Mouse (Mus musculus) ES-E14 (cell line): ENCODE measurements around the gene Gtf3c5. TPM values are rescaled to one million over a fixed set of nuclear protein-coding genes. Genes with fewer than 3 reads are reported as not detected.

ENCODE experiments used
- DNase-seq: peaks from one replicate; pipeline ENCODE4 v3.0.0-alpha.2; 2013; ENCODE audit warnings: low read depth, low spot score
- H3K27ac ChIP-seq: 2 replicates; pipeline ENCODE4 v1.5.1; 2012; ENCODE audit warnings: low read depth, mild to moderate bottlenecking, low read length, moderate library complexity, mixed read lengths; ENCODE audit not compliant: poor library complexity, insufficient read depth, severe bottlenecking
- H3K36me3 ChIP-seq: 2 replicates; pipeline ENCODE4 v1.6.1; 2012; ENCODE audit warnings: mild to moderate bottlenecking, low read length, moderate library complexity, mixed read lengths; ENCODE audit not compliant: control insufficient read depth, poor library complexity, insufficient read depth, severe bottlenecking
- H3K4me1 ChIP-seq, 2 experiments: fragments of 150-350 bp in 1 of 2; sonication (generic) in 1 of 2; 2 replicates each; pipeline ENCODE4 v1.6.1; 2012; ENCODE audit warnings: low read length in 2 of 2, mild to moderate bottlenecking in 1 of 2, mixed read lengths in 1 of 2; ENCODE audit not compliant: control insufficient read depth in 2 of 2, insufficient read depth in 2 of 2, poor library complexity in 1 of 2
- H3K4me3 ChIP-seq, 2 experiments: fragments of 150-350 bp in 1 of 2; sonication (generic) in 1 of 2; 2 replicates each; pipeline ENCODE4 v1.5.1; 2012; ENCODE audit warnings: low read length in 2 of 2, low read depth in 1 of 2, mild to moderate bottlenecking in 1 of 2, mixed read lengths in 1 of 2; ENCODE audit not compliant: insufficient read depth in 1 of 2, poor library complexity in 1 of 2, severe bottlenecking in 1 of 2
- H3K9ac ChIP-seq: 2 replicates; pipeline ENCODE4 v1.6.1; 2012; ENCODE audit warnings: low read depth, mild to moderate bottlenecking, low read length, mixed read lengths; ENCODE audit not compliant: poor library complexity, insufficient read depth, severe bottlenecking
- H3K9me3 ChIP-seq: fragments of 150-350 bp; sonication (generic); 2 replicates; pipeline ENCODE4 v1.6.1; 2012; ENCODE audit warnings: low read depth, mild to moderate bottlenecking, low read length; ENCODE audit not compliant: control insufficient read depth, insufficient read depth
- CHD2 ChIP-seq: IDR thresholded peaks from 2 replicates; pipeline ENCODE4 v1.6.1; 2014; ENCODE audit warnings: mild to moderate bottlenecking, low read depth, low read length, inconsistent platforms
- HCFC1 ChIP-seq: IDR thresholded peaks from 2 replicates; pipeline ENCODE4 v1.6.1; 2012; ENCODE audit warnings: low read length, inconsistent platforms, borderline replicate concordance; ENCODE audit not compliant: insufficient read depth
- MAFK ChIP-seq: IDR thresholded peaks from 2 replicates; pipeline ENCODE4 v1.6.1; 2014; ENCODE audit warnings: mild to moderate bottlenecking, low read depth, low read length, inconsistent platforms; ENCODE audit not compliant: insufficient read depth
- ZC3H11A ChIP-seq: IDR thresholded peaks from 2 replicates; pipeline ENCODE4 v1.6.1; 2012; ENCODE audit warnings: low read depth, mild to moderate bottlenecking, inconsistent platforms, low read length, borderline replicate concordance
- ZNF384 ChIP-seq: IDR thresholded peaks from 2 replicates; pipeline ENCODE4 v1.6.1; 2012; ENCODE audit warnings: low read depth, low read length, inconsistent platforms
- in situ Hi-C, 2 experiments: fragments of 600-800 bp; cut with MboI; formaldehyde crosslinking; loops; one replicate each; pipeline ENCODE4 v1.15.1; 2025; ENCODE audit warnings: low sequenced_read_pairs in 2 of 2, inconsistent platforms in 1 of 2; ENCODE audit not compliant: unreplicated experiment in 2 of 2
- total RNA-seq: library from RNA; depleted of rRNA; stranded (reverse); fragments of 300-350 nt; gene quantifications from 2 replicates; pipeline ENCODE4 v1.2.3, GENCODE M21; 2012

Gtf3c5 gene
- total RNA-seq, 1 experiment: 20.0 TPM

DNA sequence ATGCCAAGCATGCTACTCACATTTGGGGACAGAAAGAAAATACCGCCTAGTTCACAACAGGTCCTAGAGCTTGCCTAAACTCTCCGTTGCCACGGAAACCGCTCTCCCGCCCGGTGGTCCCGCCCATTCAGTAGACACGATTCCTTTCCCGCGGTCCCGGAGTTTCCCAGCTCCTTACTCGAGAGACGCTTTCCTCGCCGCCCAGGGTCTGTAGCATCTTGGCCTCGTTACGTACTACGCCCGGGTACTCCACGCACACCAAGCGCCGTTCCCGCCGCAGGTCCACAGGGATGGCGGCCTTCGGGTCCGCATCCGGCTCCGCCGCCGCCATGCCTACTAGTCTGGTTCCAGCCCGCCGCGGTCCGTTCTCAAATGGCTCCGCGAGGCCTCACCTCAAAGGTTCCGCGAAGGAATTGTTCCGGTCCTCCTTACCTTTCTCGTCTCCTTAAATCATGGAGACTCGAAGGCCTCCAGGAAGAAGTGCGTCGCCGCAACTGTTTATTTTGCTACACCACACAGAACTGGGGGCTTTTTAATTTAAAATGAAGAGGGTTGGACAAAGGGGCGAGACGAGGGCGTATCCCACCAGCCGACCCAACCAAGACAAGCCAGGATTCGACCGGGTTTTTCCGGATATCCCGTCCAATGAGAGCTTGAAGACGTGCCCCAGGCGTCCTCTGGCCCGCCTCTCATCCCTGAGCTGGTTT, 751 bp downstream of the Gtf3c5 start:
- Histone ChIP-seq H3K36me3 (peaks cover 9% of the 10 kb centered on the region; the same call in 1 of the 2 replicates), H3K9ac (peak overlapping the region; percentile 97), H3K27ac (peak overlapping the region; percentile 86), H3K9me3 (no peaks in the 10 kb centered on the region), H3K4me3 (peak overlapping the region; percentile 89 to 97), H3K4me1 (no peaks in the 10 kb centered on the region)
- TF ChIP-seq HCFC1: peak; percentile 89
- TF ChIP-seq ZC3H11A: no peak
- no peak for TF ChIP-seq MAFK
- TF ChIP-seq CHD2: no peak
- peak; percentile 86 for DNase-seq
- in situ Hi-C loops: no loop called here

DNA sequence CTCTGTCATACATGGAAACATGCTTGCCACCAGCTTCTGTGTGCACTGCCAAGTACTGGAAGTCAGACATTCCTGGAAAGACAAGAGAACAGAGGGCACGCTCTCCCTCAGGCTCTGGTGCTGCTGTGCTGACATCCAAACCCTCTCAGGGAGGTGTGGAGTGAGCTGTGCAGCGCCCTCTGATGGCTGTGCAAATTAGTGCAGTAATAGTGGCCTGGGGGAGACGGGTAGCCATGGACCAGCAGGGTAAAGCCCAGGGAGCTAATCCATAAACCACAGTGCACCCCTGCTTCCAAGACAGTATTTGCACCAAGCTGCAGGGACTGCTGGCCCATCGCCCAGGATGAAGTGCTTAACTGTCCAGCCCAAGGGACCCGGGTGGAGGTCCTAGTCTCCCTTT, 5.5 kb downstream of the Gtf3c5 start:
- Histone ChIP-seq H3K9me3 (no peaks in the 10 kb centered on the region), H3K27ac (no peak overlapping the region), H3K36me3 (peaks cover 34% of the 10 kb centered on the region), H3K4me3 (no peak overlapping the region), H3K4me1 (no peaks in the 10 kb centered on the region), H3K9ac (no peak overlapping the region)
- peak; percentile 47 for DNase-seq
- in situ Hi-C loops: no loop called here
- no peak for TF ChIP-seq ZC3H11A
- TF ChIP-seq HCFC1: no peak
- no peak for TF ChIP-seq CHD2
- TF ChIP-seq MAFK: no peak
- no peak for TF ChIP-seq ZNF384

DNA sequence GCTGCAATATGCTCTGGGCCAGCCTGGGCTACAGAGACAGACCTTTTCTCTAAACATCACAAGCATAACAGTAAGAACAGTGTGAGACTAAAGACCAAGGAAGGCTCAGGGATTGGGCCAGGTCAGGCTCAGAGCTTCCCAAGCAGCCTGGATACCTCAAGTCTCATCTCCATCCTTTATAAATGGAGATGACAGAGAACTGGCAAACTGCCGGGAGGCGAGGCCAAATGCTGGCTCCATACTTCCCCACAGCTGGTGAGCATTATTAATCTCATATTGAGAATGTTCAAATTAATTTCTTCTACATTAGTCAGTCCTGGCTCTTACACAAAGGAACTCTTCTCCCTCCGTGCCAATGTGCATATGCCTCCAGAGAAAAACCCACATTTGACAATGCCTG, 6.7 kb downstream of the Gtf3c5 start:
- Histone ChIP-seq H3K9me3 (no peaks in the 10 kb centered on the region), H3K4me1 (no peaks in the 10 kb centered on the region), H3K9ac (no peak overlapping the region), H3K27ac (no peak overlapping the region), H3K36me3 (peaks cover 46% of the 10 kb centered on the region), H3K4me3 (no peak overlapping the region)
- TF ChIP-seq CHD2: no peak
- in situ Hi-C loops: no loop called here
- DNase-seq: no peak

DNA sequence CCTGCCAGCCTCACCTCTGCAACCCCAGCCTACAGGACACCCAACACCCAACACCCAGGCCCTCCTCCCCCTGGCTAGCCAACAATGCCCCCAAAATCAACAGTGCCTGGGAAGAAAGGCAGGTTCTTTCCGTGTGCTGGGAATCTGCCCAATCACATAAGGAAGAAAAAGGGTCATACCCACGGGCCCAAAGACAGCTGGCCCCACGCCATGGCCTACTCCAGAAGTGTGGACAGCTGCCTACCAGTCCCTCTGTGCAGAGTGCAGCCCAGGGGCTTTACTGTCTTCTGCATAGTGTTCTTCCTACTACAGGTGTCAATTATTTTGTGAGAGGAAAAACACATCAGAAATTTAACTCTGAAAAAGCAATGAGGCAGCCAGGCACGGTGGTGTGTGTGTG, 8.2 kb downstream of the Gtf3c5 start:
- H3K36me3 ChIP-seq: peaks cover 57% of the 10 kb centered on the region
- H3K27ac ChIP-seq: no peak overlapping the region
- H3K4me3 ChIP-seq: no peak overlapping the region
- no peak overlapping the region for H3K9ac ChIP-seq
- no peaks in the 10 kb centered on the region for H3K9me3 ChIP-seq
- in situ Hi-C loops: no loop called here
- no peak for TF ChIP-seq HCFC1
- no peak for TF ChIP-seq ZC3H11A
- no peak for TF ChIP-seq CHD2
- no peak for TF ChIP-seq MAFK
- TF ChIP-seq ZNF384: no peak
- H3K4me1 ChIP-seq: no peaks in the 10 kb centered on the region
- no peak for DNase-seq

DNA sequence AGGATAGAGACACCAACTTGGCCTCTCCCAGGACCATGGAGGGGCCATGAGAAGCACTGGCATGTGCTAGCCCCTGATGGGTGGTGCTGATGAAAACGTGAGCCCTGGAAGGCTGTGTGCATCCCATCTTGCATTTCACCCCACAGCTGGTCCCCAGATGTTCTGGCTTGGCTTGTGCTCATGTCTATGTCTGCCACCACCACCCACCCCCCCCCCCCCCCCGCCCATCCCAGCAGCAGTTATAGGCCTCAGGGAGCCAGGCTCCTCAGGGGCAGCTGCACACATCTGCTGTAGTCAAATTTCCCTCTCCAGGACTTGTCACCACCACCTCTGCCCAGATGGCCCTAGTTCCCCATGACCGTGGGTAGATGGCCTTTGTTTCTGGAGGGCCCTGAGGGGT, 13.6 kb downstream of the Gtf3c5 start:
- Histone ChIP-seq H3K9me3 (no peaks in the 10 kb centered on the region), H3K27ac (no peak overlapping the region), H3K9ac (no peak overlapping the region), H3K4me1 (no peaks in the 10 kb centered on the region), H3K36me3 (peaks cover 64% of the 10 kb centered on the region), H3K4me3 (no peak overlapping the region)
- DNase-seq: no peak
- no peak for TF ChIP-seq ZC3H11A
- no peak for TF ChIP-seq ZNF384
- no peak for TF ChIP-seq HCFC1
- no peak for TF ChIP-seq MAFK
- TF ChIP-seq CHD2: no peak
- in situ Hi-C loops: no loop called here
